Mouse (Mus musculus): ENCODE data around the gene Ap3s2. TPM values are rescaled to one million over a fixed set of nuclear protein-coding genes. Genes with fewer than 3 reads are reported as not detected.

Ap3s2 gene
- polyA plus RNA-seq, 1 experiment from 2014 or later, result 26.4 TPM

DNA sequence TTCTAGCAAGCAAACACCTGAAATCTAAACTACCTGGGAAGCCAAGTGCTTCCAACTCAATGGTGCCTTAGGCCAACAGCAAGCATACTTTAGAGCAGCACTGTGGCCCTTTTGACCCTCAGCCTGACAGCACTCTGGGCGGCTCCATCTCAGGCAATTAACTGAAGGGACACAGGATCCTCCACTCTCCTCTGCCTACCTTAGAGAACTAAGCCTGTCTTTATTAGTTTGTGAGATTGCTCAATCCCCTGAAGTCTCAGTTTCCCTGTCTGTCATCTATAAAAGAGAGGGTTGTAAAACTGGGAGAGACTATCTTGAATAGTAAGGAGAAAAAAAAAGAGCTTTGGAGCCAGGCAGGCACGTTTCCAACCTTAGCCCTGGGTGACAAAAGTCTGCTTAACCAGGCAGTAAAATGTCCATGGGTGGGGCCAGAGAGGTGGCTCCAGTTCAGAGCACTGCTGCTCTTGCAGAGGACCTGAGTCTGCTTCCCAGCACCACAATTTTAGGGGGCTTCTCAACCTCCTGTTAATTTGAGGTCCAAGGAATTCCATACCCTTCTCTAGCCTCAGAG lies 41.9 kb downstream of the Ap3s2 start:
- Histone ChIP-seq H3K36me3 (ENCODE audit: control insufficient read depth, insufficient read depth, low read length) (no peaks in the 10 kb centered on the region; the same call in 1 of the 2 replicates), H3K27ac (ENCODE audit: low read length) (no peak overlapping the region), H3K4me1 (ENCODE audit: control insufficient read depth, insufficient read depth, low read length) (peaks cover 3% of the 10 kb centered on the region; the same call in 1 of the 2 replicates), H3K27me3 (ENCODE audit: control insufficient read depth, insufficient read depth, low read length) (no peaks in the 10 kb centered on the region), H3K4me3 (replicated peaks; ENCODE audit: low read length) (no peak overlapping the region), H3K4me2 (ENCODE audit: low read depth, low read length) (no peak overlapping the region), H3K9me3 (replicated peaks; ENCODE audit: control insufficient read depth, low read length) (no peaks in the 10 kb centered on the region), H3K9ac (ENCODE audit: low read length) (no peak overlapping the region)
- ATAC-seq (ENCODE audit: insufficient read depth, low FRiP score), result no peak
- 52% methylated on average over 2 of the region's 2 CpGs for WGBS

DNA sequence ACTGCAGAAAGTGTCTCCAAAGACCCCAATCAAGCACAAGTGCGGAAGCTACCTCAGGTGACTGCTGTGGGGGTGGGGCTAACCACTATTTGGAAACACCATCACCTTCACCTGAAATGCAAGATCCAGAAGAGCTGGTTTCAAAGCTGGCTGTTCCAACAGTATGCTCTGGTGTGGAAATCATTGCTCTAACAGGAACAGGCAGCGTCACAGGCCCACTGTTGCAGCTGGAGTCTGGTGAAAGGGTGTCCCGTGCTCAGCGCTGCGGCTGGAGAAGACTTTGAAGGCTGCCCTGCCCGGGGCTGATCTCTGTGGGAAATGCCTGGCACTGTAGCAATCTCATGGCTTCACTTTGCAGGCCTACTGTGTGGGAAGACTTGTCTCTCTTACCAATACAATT lies 47.0 kb downstream of the Ap3s2 start:
- ATAC-seq (ENCODE audit: insufficient read depth, low FRiP score), result no peak
- no peaks in the 10 kb centered on the region for H3K9me3 ChIP-seq (replicated peaks; ENCODE audit: control insufficient read depth, low read length)
- H3K36me3 ChIP-seq (ENCODE audit: control insufficient read depth, insufficient read depth, low read length), result no peaks in the 10 kb centered on the region
- no peak overlapping the region for H3K4me3 ChIP-seq (replicated peaks; ENCODE audit: low read length)
- H3K4me2 ChIP-seq (ENCODE audit: low read depth, low read length), result no peak overlapping the region
- WGBS, result 88% methylated on average over 6 of the region's 6 CpGs
- peaks cover 10% of the 10 kb centered on the region for H3K4me1 ChIP-seq (ENCODE audit: control insufficient read depth, insufficient read depth, low read length)
- H3K27ac ChIP-seq (ENCODE audit: low read length), result no peak overlapping the region
- no peaks in the 10 kb centered on the region for H3K27me3 ChIP-seq (ENCODE audit: control insufficient read depth, insufficient read depth, low read length)
- H3K9ac ChIP-seq (ENCODE audit: low read length), result no peak overlapping the region

DNA sequence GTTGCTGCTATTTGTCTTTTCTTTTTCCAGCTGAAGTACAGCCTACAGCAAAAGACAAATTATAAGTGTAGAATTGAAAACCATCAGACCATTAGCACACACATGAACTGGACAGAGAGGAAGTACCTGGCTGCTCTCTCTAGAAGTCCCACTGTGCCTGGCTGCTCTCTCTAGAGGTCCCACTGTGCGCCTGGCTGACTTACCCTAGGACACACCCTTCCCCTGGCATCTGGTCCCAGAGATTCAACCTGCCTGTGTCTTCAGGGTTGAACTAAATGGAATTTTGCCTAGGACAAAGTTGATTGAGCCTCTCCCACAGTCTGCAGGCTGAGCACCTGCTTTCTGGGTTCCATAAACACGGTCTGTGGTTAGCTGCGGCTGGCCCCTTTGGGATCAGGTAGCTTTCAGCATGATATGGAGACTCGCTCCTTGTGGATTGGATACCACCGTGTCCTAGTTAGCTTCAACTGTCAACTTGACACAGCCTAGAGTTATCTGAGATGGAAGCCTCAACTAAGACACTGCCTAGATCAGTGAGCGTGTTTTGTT lies 48.6 kb downstream of the Ap3s2 start:
- Histone ChIP-seq H3K9ac (ENCODE audit: low read length) (no peak overlapping the region), H3K27ac (ENCODE audit: low read length) (no peak overlapping the region), H3K27me3 (ENCODE audit: control insufficient read depth, insufficient read depth, low read length) (no peaks in the 10 kb centered on the region), H3K9me3 (replicated peaks; ENCODE audit: control insufficient read depth, low read length) (no peaks in the 10 kb centered on the region), H3K4me1 (ENCODE audit: control insufficient read depth, insufficient read depth, low read length) (peaks cover 13% of the 10 kb centered on the region), H3K4me3 (replicated peaks; ENCODE audit: low read length) (no peak overlapping the region), H3K4me2 (ENCODE audit: low read depth, low read length) (no peak overlapping the region), H3K36me3 (ENCODE audit: control insufficient read depth, insufficient read depth, low read length) (no peaks in the 10 kb centered on the region)
- WGBS, result 84% methylated on average over 6 of the region's 6 CpGs
- ATAC-seq (ENCODE audit: insufficient read depth, low FRiP score), result no peak

DNA sequence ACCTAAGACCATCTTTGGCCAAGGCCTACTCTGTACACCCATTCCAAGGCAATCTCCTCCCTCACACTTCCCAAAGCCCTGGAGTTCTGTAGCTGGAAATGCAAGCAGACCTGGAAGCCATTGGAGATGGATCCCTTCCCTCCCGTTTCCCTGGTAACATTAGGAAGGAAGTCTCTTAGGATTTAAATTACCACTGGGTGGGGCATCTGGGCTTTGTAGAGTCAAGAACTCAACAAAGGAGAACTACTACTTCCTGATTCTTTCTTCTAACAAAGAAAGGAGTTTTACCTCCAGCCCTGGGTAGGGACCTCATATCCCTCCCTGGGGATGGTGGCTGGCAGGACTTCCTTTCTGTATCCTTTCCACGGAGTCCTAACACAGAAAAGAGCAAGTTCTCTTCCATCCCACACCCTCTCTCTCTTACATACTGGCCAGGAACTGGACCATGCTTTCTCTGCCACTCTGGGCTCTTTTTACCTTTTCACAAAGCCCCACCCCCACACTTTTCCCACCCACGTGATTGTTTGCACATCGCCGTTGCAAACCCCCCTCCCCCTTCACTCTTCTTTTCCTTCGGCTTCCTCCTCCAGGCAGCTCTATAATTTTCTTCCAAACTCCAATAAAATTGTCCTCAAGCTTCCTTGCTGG lies 51.3 kb downstream of the Ap3s2 start:
- ATAC-seq (ENCODE audit: insufficient read depth, low FRiP score), result peak; percentile 30; the same call in 1 of the 2 replicates
- H3K4me3 ChIP-seq (replicated peaks; ENCODE audit: low read length), result no peak overlapping the region
- H3K4me2 ChIP-seq (ENCODE audit: low read depth, low read length), result 0 out of 2 replicates have a peak overlapping the region, but pooled peaks have one; percentile 25
- peaks cover 13% of the 10 kb centered on the region for H3K4me1 ChIP-seq (ENCODE audit: control insufficient read depth, insufficient read depth, low read length)
- no peaks in the 10 kb centered on the region for H3K36me3 ChIP-seq (ENCODE audit: control insufficient read depth, insufficient read depth, low read length)
- no peaks in the 10 kb centered on the region for H3K27me3 ChIP-seq (ENCODE audit: control insufficient read depth, insufficient read depth, low read length)
- H3K9me3 ChIP-seq (replicated peaks; ENCODE audit: control insufficient read depth, low read length), result no peaks in the 10 kb centered on the region
- H3K9ac ChIP-seq (ENCODE audit: low read length), result no peak overlapping the region
- 40% methylated on average over 6 of the region's 6 CpGs for WGBS
- H3K27ac ChIP-seq (ENCODE audit: low read length), result peak overlapping the region; percentile 7; the same call in 1 of the 2 replicates

- H3K27ac ChIP-seq (ENCODE audit: low read length), result peak overlapping the region; percentile 0; the same call in 1 of the 2 replicates
Observed at GRCm38 (mm10) chr7:79868475-79868874, 52.0 kb downstream of the Ap3s2 start.

DNA sequence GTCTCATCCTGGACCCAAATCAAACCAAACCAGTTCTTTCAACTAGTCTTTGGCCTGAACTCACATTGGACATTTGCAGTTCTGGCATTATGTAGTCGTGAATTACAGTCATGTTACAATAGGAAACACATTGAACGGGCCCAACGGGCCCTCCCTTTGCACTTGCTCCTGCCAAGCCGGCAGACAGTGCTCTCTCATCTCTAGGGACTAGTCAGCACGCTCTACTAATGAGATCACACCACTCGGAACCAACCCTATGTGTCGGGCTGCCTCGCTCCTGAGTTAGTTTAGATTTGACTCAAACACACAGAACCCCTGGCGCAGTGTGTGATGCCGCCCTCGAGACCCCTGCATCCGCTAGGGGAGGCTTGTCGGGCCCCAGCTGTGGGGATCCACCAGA lies 52.6 kb downstream of the Ap3s2 start:
- ATAC-seq (ENCODE audit: insufficient read depth, low FRiP score), result no peak
- no peak overlapping the region for H3K4me3 ChIP-seq (replicated peaks; ENCODE audit: low read length)
- H3K4me1 ChIP-seq (ENCODE audit: control insufficient read depth, insufficient read depth, low read length), result peaks cover 13% of the 10 kb centered on the region
- no peak overlapping the region for H3K4me2 ChIP-seq (ENCODE audit: low read depth, low read length)
- H3K9me3 ChIP-seq (replicated peaks; ENCODE audit: control insufficient read depth, low read length), result no peaks in the 10 kb centered on the region
- no peaks in the 10 kb centered on the region for H3K27me3 ChIP-seq (ENCODE audit: control insufficient read depth, insufficient read depth, low read length)
- H3K9ac ChIP-seq (ENCODE audit: low read length), result no peak overlapping the region
- H3K27ac ChIP-seq (ENCODE audit: low read length), result 0 out of 2 replicates have a peak overlapping the region, but pooled peaks have one; percentile 0
- WGBS, result 66% methylated on average over 13 of the region's 13 CpGs
- H3K36me3 ChIP-seq (ENCODE audit: control insufficient read depth, insufficient read depth, low read length), result no peaks in the 10 kb centered on the region

More at GRCm38 (mm10) chr7:79868475-79868874, 52.0 kb downstream of the Ap3s2 start:
- no peaks in the 10 kb centered on the region for H3K9me3 ChIP-seq (replicated peaks; ENCODE audit: control insufficient read depth, low read length)
- peaks cover 13% of the 10 kb centered on the region for H3K4me1 ChIP-seq (ENCODE audit: control insufficient read depth, insufficient read depth, low read length)
- WGBS, result 69% methylated on average over 7 of the region's 7 CpGs
- H3K36me3 ChIP-seq (ENCODE audit: control insufficient read depth, insufficient read depth, low read length), result no peaks in the 10 kb centered on the region
- H3K4me3 ChIP-seq (replicated peaks; ENCODE audit: low read length), result no peak overlapping the region
- ATAC-seq (ENCODE audit: insufficient read depth, low FRiP score), result peak; percentile 63; the same call in 1 of the 2 replicates
- H3K9ac ChIP-seq (ENCODE audit: low read length), result no peak overlapping the region
- no peaks in the 10 kb centered on the region for H3K27me3 ChIP-seq (ENCODE audit: control insufficient read depth, insufficient read depth, low read length)
- H3K4me2 ChIP-seq (ENCODE audit: low read depth, low read length), result no peak overlapping the region

- no peak for ATAC-seq (ENCODE audit: insufficient read depth, low FRiP score)
- no peak overlapping the region for H3K27ac ChIP-seq (ENCODE audit: low read length)
- H3K9ac ChIP-seq (ENCODE audit: low read length), result no peak overlapping the region
- peaks cover 13% of the 10 kb centered on the region for H3K4me1 ChIP-seq (ENCODE audit: control insufficient read depth, insufficient read depth, low read length)
- no peaks in the 10 kb centered on the region for H3K9me3 ChIP-seq (replicated peaks; ENCODE audit: control insufficient read depth, low read length)
- H3K36me3 ChIP-seq (ENCODE audit: control insufficient read depth, insufficient read depth, low read length), result no peaks in the 10 kb centered on the region
- H3K27me3 ChIP-seq (ENCODE audit: control insufficient read depth, insufficient read depth, low read length), result no peaks in the 10 kb centered on the region
- WGBS, result 69% methylated on average over 3 of the region's 3 CpGs
- H3K4me3 ChIP-seq (replicated peaks; ENCODE audit: low read length), result no peak overlapping the region
- no peak overlapping the region for H3K4me2 ChIP-seq (ENCODE audit: low read depth, low read length)
Observed at GRCm38 (mm10) chr7:79866294-79867000, 54.0 kb downstream of the Ap3s2 start.

GRCm38 (mm10) chr7:79861794-79862193 lies 58.7 kb downstream of the Ap3s2 start:
- peaks cover 17% of the 10 kb centered on the region for H3K4me1 ChIP-seq (ENCODE audit: control insufficient read depth, insufficient read depth, low read length)
- no peak for ATAC-seq (ENCODE audit: insufficient read depth, low FRiP score)
- no peaks in the 10 kb centered on the region for H3K36me3 ChIP-seq (ENCODE audit: control insufficient read depth, insufficient read depth, low read length)
- no peak overlapping the region for H3K27ac ChIP-seq (ENCODE audit: low read length)
- 86% methylated on average over 8 of the region's 8 CpGs for WGBS
- no peak overlapping the region for H3K9ac ChIP-seq (ENCODE audit: low read length)
- H3K4me2 ChIP-seq (ENCODE audit: low read depth, low read length), result no peak overlapping the region
- no peaks in the 10 kb centered on the region for H3K9me3 ChIP-seq (replicated peaks; ENCODE audit: control insufficient read depth, low read length)
- H3K27me3 ChIP-seq (ENCODE audit: control insufficient read depth, insufficient read depth, low read length), result no peaks in the 10 kb centered on the region
- H3K4me3 ChIP-seq (replicated peaks; ENCODE audit: low read length), result no peak overlapping the region

- no peak for ATAC-seq (ENCODE audit: insufficient read depth, low FRiP score)
- no peaks in the 10 kb centered on the region for H3K36me3 ChIP-seq (ENCODE audit: control insufficient read depth, insufficient read depth, low read length)
- peaks cover 17% of the 10 kb centered on the region for H3K4me1 ChIP-seq (ENCODE audit: control insufficient read depth, insufficient read depth, low read length)
- H3K4me2 ChIP-seq (ENCODE audit: low read depth, low read length), result no peak within 1 kb of the TSS
- no peaks in the 10 kb centered on the region for H3K9me3 ChIP-seq (replicated peaks; ENCODE audit: control insufficient read depth, low read length)
- 61% methylated on average over 9 of the region's 9 CpGs for WGBS
- no peak within 1 kb of the TSS for H3K9ac ChIP-seq (ENCODE audit: low read length)
- no peaks in the 10 kb centered on the region for H3K27me3 ChIP-seq (ENCODE audit: control insufficient read depth, insufficient read depth, low read length)
- H3K4me3 ChIP-seq (replicated peaks; ENCODE audit: low read length), result no peak within 1 kb of the TSS
- peak within 1 kb of the TSS; percentile 27 for H3K27ac ChIP-seq (ENCODE audit: low read length)
Observed at GRCm38 (mm10) chr7:79860811-79861210, 59.6 kb downstream of the Ap3s2 start, which contains the start of gene Anpep. TSS of gene Anpep (minus strand) at chr7:79861059.

All from stomach, embryonic 16.5 days (tissue).